Mouse (Mus musculus): Measurements from ENCODE around the gene Zdhhc19.
A peak's percentile ranks its signal among the peaks of the same experiment; 100 is the strongest.

The Zdhhc19 gene

GRCm38 (mm10) chr16:32513401-32513800 lies 17.3 kb downstream of the Zdhhc19 start:
- DNase-seq (ENCODE audit: extremely low read depth, insufficient read length, low spot score) = no peak

DNA sequence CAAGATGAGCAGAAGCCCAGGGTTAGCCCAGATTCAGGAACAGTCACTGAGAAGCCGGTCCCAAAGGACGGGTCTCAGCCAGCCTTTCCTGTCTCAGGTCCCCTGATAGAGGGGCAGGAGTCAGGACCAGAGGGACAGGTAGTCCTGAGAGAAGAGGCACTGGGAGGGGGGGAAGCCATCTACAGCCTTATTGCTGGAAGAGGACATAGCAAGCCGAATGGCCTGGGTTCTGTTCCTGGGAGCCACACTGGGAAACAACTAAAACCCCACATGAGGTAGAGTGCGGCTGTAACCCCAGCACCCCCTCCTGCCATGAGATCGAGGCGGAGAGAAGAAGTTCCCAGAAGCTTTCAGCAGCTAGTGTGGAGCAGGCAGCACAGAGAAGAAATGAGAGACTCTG lies 17.9 kb downstream of the Zdhhc19 start:
- DNase-seq (ENCODE audit: extremely low read depth, insufficient read length, low spot score) = no peak

DNA sequence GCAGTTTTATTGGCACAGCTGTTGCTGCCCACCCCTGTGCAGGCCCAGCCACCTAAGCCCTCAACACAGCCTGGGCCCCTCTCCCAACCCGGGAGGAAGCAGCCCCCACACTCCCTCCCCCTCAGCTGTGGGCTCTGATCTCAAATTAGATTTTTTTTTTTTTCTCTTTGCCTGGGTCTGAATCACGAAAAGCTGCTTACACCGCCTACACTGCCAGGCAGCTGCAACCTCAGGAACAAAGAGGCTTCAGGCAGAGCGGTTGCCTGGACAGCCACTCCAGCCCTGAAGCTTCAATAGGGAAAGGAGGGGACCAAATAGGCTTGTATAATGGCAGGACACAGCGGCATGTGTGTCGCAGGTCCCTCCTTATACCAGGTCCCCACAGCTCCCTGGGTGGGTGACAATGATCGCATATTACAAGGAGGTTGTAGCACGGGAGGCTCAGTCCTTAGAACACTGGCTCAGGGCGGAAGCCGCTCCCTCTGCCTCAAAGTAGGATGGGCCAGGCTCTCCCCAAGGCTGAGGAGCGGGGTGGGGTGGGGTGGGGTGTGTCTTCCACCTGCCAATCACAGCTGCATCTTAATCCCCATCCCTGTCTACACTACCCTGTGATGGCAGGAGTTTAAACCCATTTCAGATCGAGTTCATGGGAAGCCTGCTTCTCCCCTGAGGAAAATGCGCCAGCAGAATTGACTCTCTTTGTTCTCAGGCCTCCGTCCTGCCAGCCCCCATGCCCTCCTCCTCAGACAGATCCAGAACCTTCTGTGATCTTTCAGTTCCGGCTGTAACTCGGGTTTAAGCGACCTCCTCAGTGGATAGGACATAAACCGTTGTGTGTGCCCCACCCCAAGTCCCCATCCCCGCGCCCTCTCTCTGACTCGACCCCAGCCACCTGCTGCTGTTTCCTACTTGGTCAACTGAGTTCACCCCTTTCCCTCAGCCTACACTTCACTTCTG lies 20.2 kb downstream of the Zdhhc19 start:
- no peak for DNase-seq (ENCODE audit: extremely low read depth, insufficient read length, low spot score)

- DNase-seq (ENCODE audit: extremely low read depth, insufficient read length, low spot score) = no peak
Observed at GRCm38 (mm10) chr16:32517785-32518481, 21.9 kb downstream of the Zdhhc19 start.

GRCm38 (mm10) chr16:32519656-32520371 lies 23.7 kb downstream of the Zdhhc19 start:
- DNase-seq (ENCODE audit: extremely low read depth, insufficient read length, low spot score) = no peak

GRCm38 (mm10) chr16:32520372-32520748 lies 24.3 kb downstream of the Zdhhc19 start:
- no peak for DNase-seq (ENCODE audit: extremely low read depth, insufficient read length, low spot score)

GRCm38 (mm10) chr16:32522578-32523194 lies 26.6 kb downstream of the Zdhhc19 start:
- DNase-seq (ENCODE audit: extremely low read depth, insufficient read length, low spot score) = no peak

DNA sequence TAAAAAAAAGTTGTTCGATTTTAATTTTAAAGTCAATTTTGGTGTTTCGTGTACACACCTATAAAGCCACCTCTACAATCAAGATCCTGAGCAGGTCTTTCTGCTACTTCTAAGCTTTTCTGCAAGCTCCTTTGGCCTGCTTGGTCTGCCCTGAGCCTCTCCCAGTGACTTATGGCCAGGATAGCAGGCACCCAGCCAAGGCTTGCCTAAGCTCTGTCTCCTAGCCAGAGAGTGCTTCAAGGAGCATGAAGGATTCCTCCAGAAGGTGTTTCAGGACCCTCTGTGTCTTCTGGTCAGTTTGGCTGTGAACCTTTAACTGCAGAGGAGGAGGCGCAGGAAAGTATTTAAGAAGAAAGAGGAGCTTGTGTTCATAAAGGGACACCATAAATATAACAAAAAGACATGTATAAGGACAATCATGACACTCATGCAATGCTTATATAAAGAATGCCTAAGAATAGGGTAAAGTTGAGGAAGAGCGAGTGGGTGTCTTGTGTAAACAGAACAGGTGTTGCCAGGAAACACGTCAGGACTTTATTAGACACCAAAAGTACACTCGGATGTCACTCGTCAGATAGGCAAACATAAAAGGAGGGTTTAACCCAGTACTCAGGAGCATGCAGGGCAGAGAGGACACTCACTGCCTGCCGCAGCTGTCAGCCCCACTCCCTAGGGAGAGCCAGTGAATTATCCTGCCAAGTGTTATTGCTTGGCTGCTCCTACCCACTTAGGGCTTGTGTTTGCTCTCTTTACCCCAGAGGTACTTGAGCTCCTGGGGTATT lies 27.6 kb downstream of the Zdhhc19 start:
- peak; percentile 35 for DNase-seq (ENCODE audit: extremely low read depth, insufficient read length, low spot score)

GRCm38 (mm10) chr16:32524244-32524615 lies 28.2 kb downstream of the Zdhhc19 start:
- peak; percentile 52 for DNase-seq (ENCODE audit: extremely low read depth, insufficient read length, low spot score)

- no peak for DNase-seq (ENCODE audit: extremely low read depth, insufficient read length, low spot score)
Observed at GRCm38 (mm10) chr16:32526906-32527305, 30.8 kb downstream of the Zdhhc19 start.

DNA sequence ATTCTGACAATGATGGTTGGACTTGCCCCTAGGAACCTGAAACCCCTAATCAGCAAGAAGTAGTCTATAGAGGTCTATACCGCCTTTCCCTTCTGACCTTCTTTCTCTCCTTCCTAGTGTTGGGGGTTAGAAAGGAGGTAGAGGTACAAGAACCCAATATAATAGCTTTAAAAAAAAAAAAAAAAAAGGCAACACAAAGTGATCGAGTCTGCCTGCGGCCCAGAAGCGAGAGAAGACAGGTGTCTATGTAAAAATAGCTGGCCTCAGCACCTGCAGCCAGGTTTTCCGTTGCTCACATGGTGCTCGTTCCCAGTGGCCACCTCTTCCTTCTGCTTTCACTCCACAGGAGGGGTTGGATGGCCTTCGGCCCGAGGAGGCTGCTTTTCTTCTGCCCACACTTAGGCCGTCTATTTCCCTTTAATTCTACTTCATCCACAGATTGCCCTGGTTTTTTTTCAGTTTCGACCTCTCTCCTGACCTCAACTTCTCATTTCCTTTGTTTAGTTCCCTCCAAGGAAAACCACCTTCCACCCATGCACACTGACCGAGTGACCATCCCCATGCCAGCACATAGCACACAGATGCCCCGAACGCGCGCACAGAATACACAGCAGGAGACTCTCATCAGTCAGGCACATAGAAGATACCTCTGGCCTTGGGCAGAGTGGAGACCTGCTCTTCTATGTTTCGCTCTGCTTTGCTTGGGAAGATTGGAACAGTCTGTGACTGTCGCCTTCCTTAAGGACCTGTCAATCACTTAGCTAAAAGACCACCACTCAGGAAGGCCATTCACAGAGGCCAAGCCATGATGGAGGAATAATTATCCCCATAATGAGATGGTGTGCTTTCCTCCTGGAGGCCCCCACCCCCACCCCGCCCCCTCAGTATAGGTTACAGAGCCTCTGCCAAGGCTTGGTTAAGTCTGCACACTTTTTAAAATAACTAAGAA lies 37.1 kb downstream of the Zdhhc19 start:
- DNase-seq (ENCODE audit: extremely low read depth, insufficient read length, low spot score) = no peak

- no peak for DNase-seq (ENCODE audit: extremely low read depth, insufficient read length, low spot score)
Observed at GRCm38 (mm10) chr16:32535157-32535751, 39.2 kb downstream of the Zdhhc19 start.

GRCm38 (mm10) chr16:32537867-32538660 lies 42.0 kb downstream of the Zdhhc19 start:
- no peak for DNase-seq (ENCODE audit: extremely low read depth, insufficient read length, low spot score)

- DNase-seq (ENCODE audit: extremely low read depth, insufficient read length, low spot score) = no peak
Observed at GRCm38 (mm10) chr16:32538761-32539255, 42.7 kb downstream of the Zdhhc19 start.

DNA sequence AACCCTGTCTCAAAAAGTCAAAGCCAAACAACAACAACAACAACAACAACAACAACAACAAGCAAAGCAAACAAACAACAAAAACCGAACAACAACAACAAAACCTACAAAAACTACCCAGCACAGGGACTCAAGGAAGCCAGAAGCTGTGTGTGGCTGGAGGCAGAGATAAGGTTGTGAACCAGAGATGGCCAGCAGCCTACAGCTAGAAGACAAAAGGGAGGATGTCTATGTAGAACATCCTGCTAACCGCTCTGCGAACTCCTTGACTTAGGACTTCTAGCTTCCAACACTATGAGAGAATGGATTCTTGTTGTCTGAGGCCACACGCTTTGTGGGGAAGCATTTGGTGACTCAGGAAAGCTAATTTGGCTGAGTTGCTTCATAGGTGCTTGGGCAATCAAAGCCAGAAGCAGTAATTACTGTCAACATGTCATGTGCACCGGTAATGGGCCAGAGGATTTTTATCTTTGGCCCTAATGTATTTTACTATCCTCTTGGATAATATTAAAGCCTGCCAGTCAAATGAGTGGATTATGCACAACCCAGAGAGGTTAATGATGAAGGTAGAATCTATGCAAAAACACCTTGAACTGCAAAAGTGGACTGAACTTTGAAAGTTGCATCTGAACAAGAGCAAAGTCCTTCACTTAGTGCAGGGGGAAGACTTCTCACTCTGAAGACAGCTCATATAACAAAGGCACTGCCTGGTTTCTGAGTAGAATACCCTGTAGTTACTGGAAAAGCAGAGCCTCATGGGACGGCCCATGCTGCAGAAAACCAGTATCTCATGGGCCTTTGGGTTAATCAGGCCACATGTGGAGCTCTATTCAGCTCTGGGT lies 45.5 kb downstream of the Zdhhc19 start:
- no peak for DNase-seq (ENCODE audit: extremely low read depth, insufficient read length, low spot score)

- DNase-seq (ENCODE audit: extremely low read depth, insufficient read length, low spot score) = no peak
Observed at GRCm38 (mm10) chr16:32543422-32543821, 47.4 kb downstream of the Zdhhc19 start.
